Mouse (Mus musculus) bone marrow macrophage, adult 2 months (primary cell): ENCODE measurements at regions not wholly inside any gene's neighbourhood (a gene's known extent, or its start where the extent isn't known, plus 50 kb on each side); places are given as distances from the start of the nearest gene placed in this dataset.

Experiments used
- H3K27ac ChIP-seq: 2 replicates; pipeline ENCODE4 v1.5.1; 2012; ENCODE audit warnings: low read depth, low read length; ENCODE audit not compliant: insufficient read depth
- H3K4me1 ChIP-seq: 2 replicates; pipeline ENCODE4 v1.6.1; 2012; ENCODE audit warnings: low read length; ENCODE audit not compliant: control insufficient read depth, insufficient read depth
- H3K4me3 ChIP-seq: 2 replicates; pipeline ENCODE4 v1.5.1; 2012; ENCODE audit warnings: mild to moderate bottlenecking, low read length, moderate library complexity; ENCODE audit not compliant: insufficient read depth
- CTCF ChIP-seq: IDR thresholded peaks from 2 replicates; pipeline ENCODE4 v1.5.1; 2012; ENCODE audit warnings: low read depth, mild to moderate bottlenecking, low read length, moderate library complexity
- POLR2A ChIP-seq: IDR thresholded peaks from 2 replicates; pipeline ENCODE4 v1.6.1; 2012; ENCODE audit warnings: mild to moderate bottlenecking, low read depth, low read length, borderline replicate concordance

DNA sequence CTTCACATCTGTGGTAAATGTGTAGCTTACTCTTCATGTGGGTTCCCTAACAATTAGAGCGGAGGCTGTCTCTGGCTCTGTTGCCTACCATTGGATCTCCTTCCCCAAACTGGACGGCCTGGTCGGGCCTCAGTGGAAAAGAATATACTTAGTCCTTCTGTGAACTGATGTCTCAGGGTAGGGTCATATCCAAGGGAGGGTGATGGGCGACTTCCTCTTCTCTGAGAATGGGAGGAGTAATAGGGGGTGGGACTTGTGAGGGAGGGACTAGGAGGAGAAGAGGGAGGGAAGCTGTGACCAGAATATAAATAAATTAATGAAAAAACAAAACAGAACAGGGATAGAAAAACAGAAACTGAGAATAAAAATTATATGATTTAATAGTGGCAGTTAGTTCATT lies 166.5 kb upstream of the Btg1 start:
- H3K4me3 ChIP-seq, result no peak overlapping the region
- no peaks in the 10 kb centered on the region for H3K4me1 ChIP-seq
- TF ChIP-seq POLR2A, result no peak
- no peak for TF ChIP-seq CTCF
- no peak overlapping the region for H3K27ac ChIP-seq

DNA sequence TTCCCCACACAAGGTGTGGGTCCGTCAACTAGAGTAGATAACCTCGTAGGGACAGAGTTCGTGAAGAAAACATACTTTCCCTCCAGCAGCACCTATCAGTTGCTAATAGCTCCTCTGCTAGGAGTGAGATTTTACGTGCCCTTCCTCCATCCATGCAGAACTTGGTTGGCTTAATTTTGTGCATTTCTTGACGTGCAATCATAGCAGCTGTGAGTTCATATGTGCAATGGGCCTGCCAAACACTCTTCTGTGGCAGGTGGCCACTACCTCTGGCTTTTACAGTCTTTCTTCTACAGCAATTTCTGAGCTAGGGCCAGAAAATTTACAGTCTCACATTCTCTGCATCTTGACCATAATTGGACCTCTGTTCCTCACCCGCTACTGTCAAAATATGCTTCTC lies 161.9 kb upstream of the Btg1 start:
- TF ChIP-seq POLR2A (no peak), CTCF (no peak)
- peaks cover 19% of the 10 kb centered on the region for H3K4me1 ChIP-seq
- no peak overlapping the region for H3K4me3 ChIP-seq
- H3K27ac ChIP-seq, result no peak overlapping the region

DNA sequence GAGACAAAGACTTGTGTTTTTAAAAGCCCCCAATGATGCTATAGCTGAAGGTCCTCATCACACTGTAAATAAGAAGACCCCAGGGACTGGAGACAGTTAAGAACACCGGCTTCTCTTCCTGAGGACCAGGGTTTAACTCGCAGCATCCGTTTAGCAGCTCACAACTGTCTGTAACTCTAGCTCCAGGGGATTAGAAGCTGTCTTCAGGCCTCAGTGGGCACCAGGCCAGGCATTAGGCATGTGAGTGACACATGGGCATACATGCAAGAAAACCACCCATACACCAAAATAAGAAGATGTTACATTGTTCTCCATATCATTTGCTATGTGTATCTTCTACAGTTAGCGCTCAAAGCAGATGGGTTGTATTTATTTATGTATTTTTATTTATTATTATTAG lies 158.3 kb upstream of the Btg1 start:
- TF ChIP-seq CTCF, result no peak
- TF ChIP-seq POLR2A, result no peak
- Histone ChIP-seq H3K4me1 (peaks cover 24% of the 10 kb centered on the region), H3K27ac (no peak overlapping the region), H3K4me3 (no peak overlapping the region)

DNA sequence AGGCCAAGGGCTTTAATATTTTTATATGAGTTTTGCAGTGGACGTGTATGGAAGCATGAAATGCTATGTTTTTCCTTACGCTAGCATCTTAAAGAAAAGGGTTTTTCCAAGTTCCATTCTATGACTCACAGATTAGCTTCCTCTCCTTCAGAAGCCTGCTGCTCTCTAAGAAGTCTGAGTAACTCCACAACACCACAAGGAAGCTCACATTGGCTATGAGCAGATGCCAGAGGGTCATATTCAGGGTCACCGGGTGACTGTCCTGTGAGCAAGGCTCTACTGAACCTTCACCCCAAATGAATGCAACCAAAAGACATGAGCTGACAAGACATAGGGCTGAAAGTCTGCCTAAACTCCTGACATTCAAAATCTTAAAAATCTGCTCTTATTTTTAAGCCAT lies 157.6 kb upstream of the Btg1 start:
- H3K27ac ChIP-seq, result 0 out of 2 replicates have a peak overlapping the region, but pooled peaks have one; percentile 13
- no peak overlapping the region for H3K4me3 ChIP-seq
- H3K4me1 ChIP-seq, result peaks cover 24% of the 10 kb centered on the region
- TF ChIP-seq CTCF (no peak), POLR2A (no peak)

DNA sequence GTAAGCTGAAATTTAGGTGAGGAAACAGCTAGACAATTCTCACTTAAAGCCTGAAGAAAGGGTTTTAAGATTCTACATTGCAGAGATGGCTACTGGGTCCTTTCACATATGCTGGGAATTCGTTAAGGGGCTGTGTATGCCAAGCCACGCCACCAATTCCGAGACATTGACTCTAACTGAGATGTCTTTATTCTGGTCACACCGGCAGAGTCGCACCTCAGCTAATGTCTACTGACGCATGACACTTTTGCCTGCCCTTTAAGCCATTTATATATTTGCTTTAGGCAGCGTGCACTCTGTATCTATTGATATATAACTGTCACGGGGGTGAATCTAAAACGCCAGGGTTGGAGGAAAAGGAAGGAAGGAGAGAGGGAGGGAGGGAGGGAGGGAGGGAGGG lies 156.7 kb upstream of the Btg1 start:
- H3K27ac ChIP-seq, result no peak overlapping the region

DNA sequence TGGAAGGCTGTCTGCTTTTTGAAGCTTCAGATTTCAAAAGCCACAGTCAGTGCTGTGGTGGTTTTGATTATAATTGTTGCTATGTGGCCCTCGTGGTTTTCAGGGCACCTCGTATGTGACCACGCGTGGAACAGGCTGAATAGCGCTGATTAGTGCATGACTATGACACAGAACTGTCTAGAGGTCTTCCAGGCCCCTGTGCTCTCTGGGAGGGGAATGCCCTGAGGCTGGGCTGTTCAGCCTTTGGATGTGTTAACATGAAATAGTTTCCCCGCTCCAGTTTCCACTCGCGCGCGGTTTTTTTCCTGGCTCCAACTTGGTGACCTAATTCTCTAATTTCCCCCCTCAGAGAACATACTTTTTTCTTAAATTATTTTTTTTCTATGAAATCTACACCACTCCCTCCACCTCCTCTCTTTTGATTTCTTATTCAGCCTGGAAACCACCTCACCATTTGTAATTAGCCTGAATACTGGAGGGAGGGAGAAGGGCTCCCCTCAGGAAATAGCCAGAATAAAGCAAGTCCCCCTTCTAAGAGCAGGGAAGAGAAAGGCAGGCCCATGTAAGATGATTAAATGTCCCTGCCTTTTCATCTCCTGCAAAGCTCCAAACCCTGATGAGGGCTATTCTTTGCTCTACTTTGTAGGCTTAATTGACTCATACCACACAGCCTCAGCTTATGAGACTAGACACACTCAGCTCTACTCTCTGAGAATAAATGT lies 156.0 kb upstream of the Btg1 start:
- Histone ChIP-seq H3K27ac (no peak overlapping the region), H3K4me3 (no peak overlapping the region), H3K4me1 (peaks cover 30% of the 10 kb centered on the region)
- TF ChIP-seq CTCF (no peak), POLR2A (no peak)

More for the DNA sequence above, 156.7 kb upstream of the Btg1 start:
- TF ChIP-seq POLR2A (no peak), CTCF (no peak)
- peaks cover 26% of the 10 kb centered on the region for H3K4me1 ChIP-seq
- H3K4me3 ChIP-seq, result no peak overlapping the region

DNA sequence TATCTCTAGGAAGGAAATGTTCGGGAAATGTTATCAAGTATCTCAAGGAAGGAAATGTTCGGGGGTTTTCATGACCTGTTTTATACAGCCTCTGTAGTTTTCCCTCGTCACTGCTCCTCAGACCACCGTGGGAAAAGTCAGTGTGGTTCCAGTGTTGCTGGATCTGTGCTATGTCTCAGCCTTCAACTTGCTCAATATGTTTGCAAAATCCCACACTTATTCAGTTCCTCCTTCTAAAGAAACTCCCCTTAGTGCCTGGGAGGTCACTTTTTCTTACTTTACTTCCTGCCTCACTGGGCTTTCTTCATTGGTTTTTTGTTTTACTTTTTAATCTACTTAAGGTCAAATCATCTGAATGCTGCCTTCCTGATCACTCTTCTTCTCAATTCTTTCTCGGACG lies 150.8 kb upstream of the Btg1 start:
- TF ChIP-seq POLR2A, result no peak
- no peak for TF ChIP-seq CTCF
- Histone ChIP-seq H3K4me1 (peaks cover 9% of the 10 kb centered on the region), H3K4me3 (no peak overlapping the region), H3K27ac (no peak overlapping the region)

DNA sequence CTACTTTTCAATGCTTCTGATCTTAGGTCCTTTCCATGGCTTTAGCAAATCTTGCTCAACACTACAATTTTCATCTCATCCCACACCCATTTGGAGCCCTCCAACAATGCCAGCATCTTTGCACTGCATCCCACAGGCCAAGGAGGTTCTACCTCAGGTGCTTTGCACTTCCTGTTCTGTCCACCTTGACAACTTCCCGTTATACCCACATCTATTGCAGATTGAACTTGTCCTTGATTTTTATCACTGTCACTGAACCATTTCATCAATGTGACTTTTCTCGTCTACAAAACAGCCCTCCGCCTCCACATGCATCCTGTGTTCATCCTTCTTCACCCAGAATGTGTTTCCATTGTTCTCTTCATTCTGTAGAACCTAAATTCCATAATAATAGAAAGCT lies 150.0 kb upstream of the Btg1 start:
- no peak overlapping the region for H3K27ac ChIP-seq
- H3K4me1 ChIP-seq, result peaks cover 9% of the 10 kb centered on the region
- H3K4me3 ChIP-seq, result no peak overlapping the region
- no peak for TF ChIP-seq CTCF
- TF ChIP-seq POLR2A, result no peak

DNA sequence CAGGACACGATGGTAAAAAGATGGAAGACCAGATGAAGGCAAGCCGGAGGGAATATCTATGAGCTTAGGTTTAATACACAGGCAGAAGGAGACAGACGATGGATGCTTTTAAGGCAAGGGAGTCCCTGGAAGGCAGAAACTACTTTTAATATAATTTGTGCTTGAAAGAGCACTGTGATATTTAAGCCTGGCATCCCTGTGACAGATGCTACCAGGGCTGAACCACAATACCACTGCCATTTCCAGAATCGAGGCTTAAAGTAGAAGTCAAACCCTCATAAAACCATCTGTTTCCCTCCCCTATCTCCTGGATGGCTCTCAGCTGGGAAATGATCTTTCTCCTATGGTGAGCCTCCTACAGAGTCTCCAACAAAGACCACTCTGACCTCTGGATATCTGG lies 149.1 kb upstream of the Btg1 start:
- Histone ChIP-seq H3K4me3 (no peak overlapping the region), H3K27ac (no peak overlapping the region), H3K4me1 (peaks cover 9% of the 10 kb centered on the region)
- no peak for TF ChIP-seq CTCF
- TF ChIP-seq POLR2A, result no peak

DNA sequence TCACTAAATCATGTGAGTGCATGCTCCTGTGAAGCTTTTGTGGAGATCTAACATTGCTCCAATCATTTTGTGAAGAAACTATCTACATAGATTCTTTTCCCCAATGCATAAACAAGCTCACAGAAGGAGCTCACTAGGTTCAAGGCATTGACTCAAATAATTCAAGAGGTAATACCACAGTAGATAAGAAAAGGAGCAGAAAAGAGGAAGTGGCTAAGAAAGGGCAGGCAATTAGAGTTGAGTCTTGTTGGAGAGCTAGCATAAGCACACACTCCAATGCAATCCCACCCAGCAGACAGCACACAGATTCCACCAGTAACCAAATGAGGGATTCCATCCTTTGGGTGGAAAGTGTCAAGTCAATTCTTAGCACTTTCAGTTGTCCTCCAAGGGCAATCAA lies 145.3 kb upstream of the Btg1 start:
- no peaks in the 10 kb centered on the region; the same call in 1 of the 2 replicates for H3K4me1 ChIP-seq
- H3K4me3 ChIP-seq, result no peak overlapping the region
- no peak overlapping the region for H3K27ac ChIP-seq
- TF ChIP-seq POLR2A (no peak), CTCF (no peak)

DNA sequence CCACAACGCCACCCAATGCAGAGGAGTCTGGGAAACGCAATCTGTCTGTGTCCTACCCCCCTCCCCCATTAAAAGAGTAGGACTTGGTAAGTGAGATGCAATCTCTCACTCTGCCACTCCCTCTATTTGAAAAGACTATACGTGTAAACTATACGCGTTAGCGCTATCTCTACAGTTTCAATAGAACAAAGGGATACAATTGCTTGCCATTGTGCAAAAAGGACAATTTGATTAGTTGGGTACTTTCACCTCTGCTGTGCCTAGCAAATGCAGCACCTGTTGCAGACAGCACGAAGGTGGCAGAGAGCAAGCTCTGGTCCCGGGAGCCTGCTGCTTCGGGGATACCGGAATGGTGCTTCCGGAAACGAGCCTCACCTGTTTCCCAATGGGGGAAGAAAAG lies 137.5 kb upstream of the Btg1 start:
- TF ChIP-seq CTCF (no peak), POLR2A (no peak)
- Histone ChIP-seq H3K27ac (no peak overlapping the region), H3K4me3 (no peak overlapping the region), H3K4me1 (no peaks in the 10 kb centered on the region)
